Mouse (Mus musculus) cerebellum, postnatal 36 days (tissue): ENCODE measurements around the gene Foxn3.
A peak's percentile ranks its signal among the peaks of the same experiment; 100 is the strongest.

Source experiments
- DNase-seq, 2 experiments: peaks; one replicate each; pipeline ENCODE4 v3.0.0; 2021 to 2022; ENCODE audit warnings: mixed read lengths in 2 of 2

Foxn3 gene

DNA sequence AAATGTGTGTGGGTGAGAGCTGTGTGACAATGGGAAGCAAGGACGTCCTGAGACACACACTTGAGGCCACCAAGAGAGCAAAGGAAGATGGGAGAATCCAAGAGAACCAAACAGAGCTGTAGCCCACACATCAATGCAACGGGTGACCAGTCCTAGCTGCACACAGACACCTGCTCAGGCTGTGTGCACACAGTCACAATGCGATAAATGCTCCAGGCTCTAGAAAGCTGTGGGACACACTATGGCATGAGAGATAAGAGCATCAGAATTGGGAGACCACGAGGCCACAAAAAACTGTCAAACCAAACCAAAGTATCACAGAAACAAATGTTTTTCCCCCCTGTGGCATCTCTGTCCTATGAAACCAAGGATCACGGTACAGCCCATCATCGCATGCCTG lies 319.1 kb downstream of the Foxn3 start:
- no peak for DNase-seq

DNA sequence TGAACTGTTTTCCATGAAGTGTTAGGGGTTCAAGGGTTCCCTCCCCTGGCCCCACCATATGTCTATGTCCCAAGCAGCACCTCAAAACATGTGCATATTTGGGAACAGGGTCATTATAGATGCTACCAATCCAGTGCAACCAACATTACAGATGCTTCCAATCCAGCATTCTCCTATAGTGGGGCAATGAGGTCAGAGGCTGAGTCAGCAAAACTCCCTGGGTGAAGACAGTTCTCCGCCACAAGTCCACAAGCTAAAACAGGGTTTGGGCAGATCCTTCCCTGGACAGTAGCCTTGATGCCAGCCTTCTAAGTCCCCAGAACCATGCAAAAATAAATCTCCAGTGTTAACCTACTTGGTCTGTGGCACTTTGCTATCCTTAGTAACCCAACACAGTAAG lies 320.1 kb downstream of the Foxn3 start:
- no peak for DNase-seq

GRCm38 (mm10) chr12:99240185-99240726 lies 323.1 kb downstream of the Foxn3 start:
- DNase-seq, result no peak

- DNase-seq, result no peak
Measured at GRCm38 (mm10) chr12:99239735-99240134, 323.6 kb downstream of the Foxn3 start.

GRCm38 (mm10) chr12:99237497-99237896 lies 325.9 kb downstream of the Foxn3 start:
- DNase-seq, result no peak

DNA sequence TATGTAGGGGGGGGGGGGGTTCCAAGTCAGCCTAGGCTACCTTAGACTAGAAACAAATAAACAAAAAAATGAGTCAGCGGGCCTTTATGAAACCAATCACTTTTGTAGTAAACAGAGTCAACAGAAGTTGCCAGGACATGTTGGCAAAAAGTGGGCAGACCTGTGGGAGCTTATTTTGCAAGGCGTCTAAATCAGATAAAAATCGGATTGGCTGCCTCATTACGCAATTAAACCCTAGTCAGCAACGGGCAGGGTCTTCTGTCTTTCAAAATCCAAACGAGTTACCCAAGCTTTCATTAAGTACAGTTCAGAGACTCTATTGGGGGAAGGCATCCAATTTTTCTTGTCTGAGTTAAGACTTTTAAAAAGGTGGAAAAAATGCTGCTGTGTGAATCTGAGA lies 329.0 kb downstream of the Foxn3 start:
- DNase-seq, result no peak

GRCm38 (mm10) chr12:99233386-99233785 lies 330.0 kb downstream of the Foxn3 start:
- peak in 1 of 2 experiments; percentile 54 for DNase-seq

DNA sequence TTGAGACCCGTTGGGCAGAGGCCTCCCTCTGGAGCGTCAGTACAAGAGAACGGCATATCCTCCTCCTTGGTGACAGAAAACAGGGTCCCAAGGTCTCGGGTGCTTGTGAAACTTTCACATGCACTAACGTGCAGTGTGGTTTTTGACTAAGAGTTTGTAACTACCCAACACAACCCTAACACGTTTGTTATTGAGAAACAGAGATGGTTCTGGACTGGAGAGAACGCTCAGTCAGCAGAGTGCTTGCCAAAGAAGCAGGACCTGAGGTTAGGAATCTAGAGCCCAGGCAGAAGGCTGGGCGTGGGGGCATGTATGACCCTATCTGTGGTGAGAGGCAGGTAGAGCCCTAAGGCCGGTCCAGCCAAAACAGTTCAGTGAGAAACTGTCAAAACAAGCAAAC lies 330.9 kb downstream of the Foxn3 start:
- no peak for DNase-seq

- DNase-seq, result no peak
Measured at GRCm38 (mm10) chr12:99231321-99231720, 332.1 kb downstream of the Foxn3 start.

DNA sequence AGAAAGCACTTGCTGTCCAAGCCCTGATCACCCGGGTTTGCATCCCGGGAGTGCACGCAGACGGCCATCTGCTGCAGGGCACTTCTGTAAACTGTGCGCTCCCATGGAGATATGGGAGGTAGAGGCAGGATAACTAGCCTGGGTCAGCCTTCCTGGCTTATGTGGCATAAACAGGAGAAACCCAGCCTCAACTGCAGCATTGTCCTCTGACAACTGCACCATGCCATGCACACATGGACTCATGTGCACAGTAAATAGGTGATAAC lies 332.7 kb downstream of the Foxn3 start:
- no peak for DNase-seq

DNA sequence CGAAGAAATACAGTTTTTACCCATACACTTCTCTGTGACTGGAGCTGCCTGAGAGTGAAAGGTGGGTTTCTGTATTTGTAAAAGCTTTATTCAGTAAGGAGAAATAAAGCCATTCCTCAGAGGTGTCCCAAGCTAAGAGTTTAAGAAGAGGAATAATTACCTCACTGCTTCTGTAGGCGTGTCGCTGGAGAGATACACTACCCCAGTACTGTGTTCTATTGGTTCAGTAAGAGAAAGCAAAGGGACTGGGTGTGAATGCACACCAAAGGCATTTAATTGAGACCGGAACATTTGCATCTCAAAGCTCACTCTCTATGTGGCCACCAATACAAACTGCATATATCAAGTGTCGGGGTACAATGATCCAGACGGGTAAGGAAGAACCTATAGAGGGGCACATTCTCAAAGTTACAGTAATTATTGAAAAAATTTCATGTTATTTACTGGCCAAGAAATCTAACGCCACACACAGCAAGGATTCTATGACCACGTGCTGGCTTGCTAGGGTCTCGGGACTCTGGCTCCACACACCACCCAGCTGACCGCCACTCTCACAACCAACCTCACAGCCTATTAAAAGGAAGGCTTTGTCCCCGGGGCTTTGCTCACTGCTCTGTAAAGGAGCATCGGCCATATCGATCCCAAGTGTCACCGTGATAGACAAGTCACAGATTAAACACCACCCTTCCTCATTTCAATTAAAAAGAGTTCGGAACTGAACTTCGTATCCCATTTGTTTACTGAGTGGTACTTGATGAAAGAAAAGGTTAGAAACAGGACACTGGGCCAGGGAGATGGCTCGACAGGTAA lies 333.2 kb downstream of the Foxn3 start:
- DNase-seq, result no peak

- DNase-seq, result no peak
Measured at GRCm38 (mm10) chr12:99227313-99227952, 335.9 kb downstream of the Foxn3 start.

DNA sequence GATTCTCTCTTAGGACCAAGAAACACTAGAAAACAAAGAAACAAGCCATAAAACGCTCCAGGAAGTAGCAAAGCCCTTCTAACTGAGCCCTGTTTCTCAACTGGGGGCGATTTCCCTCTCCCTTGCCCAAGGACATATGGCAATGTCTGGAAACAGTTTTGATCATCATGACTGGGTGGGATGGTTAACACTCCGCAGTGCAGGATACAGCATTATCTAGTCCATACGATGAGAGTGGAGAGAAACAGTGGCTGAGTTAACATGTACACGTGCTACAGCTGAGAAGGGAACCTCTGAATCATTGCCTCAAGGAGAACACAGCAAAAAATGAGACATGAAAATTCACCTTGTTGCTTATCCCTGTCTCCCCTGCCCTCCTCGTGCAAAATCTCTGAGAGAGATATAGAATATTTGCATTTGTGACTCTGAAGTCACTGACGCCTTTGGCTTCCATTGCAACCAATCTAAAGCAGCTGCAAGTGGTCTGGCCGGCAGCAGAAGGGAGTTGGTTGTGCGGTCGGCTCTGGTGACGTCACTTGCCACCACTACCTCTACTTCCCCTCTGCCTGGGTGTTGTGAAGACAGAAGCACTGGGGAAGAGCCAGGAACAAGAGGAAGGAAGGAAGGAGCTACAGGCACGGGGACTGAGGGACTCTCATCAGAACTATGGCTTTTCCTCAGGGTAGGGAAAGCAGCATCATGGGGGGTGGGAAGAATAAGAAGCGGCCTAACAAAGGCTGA lies 338.3 kb downstream of the Foxn3 start:
- DNase-seq, result no peak

GRCm38 (mm10) chr12:99221087-99221846 lies 342.1 kb downstream of the Foxn3 start:
- DNase-seq, result no peak

- no peak for DNase-seq
Measured at GRCm38 (mm10) chr12:99220333-99220732, 343.0 kb downstream of the Foxn3 start.

- no peak for DNase-seq
Measured at GRCm38 (mm10) chr12:99219812-99220211, 343.6 kb downstream of the Foxn3 start.

GRCm38 (mm10) chr12:99217145-99217698 lies 346.2 kb downstream of the Foxn3 start:
- DNase-seq, result no peak

DNA sequence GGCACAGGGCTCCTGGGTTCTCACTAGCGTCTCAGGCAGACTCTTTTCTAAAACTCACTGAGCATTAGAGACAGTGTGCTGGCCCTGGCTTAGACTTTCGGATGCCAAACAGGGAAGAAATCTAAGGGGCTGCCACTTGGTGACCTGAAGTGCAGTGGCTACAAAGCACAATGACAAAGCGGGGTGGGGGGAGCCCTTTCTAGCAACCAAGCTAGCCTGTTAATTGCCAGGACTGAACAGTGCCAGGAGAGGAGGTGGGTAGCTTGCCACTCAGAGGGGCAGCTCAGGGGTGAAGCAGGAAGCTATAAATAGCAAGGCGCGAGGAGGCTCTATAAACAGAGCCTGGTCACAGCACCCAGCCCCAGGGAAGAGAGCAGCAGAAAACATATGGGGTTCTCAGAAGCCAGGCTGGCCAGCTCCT lies 347.0 kb downstream of the Foxn3 start:
- DNase-seq, result peak; percentile 60 to 68

GRCm38 (mm10) chr12:99215521-99216255 lies 347.7 kb downstream of the Foxn3 start:
- peak; percentile 87 for DNase-seq

DNA sequence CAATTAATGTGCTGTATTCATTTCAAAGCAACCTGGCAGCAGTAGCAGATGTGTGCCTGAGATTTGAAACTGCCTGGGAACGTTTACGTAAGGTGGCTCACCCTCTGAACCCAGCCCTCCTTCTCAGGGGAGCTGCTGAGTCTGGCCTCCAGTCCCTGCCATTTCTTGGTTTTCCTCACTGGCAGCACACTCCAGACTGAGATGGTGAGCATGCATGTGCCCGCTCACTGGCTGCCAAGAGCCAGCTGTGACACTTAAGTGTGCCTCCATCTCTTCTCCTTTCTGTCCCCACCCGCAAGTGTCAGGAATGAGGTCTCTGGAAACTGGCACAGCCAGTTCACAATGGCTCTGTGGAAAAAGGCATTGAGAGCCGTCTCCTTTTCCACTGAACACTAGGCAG lies 349.3 kb downstream of the Foxn3 start:
- no peak for DNase-seq

GRCm38 (mm10) chr12:99213218-99213617 lies 350.2 kb downstream of the Foxn3 start:
- DNase-seq, result no peak

- DNase-seq, result peak in 1 of 2 experiments; percentile 50
Measured at GRCm38 (mm10) chr12:99209801-99210200, 353.6 kb downstream of the Foxn3 start.
